9 mouse cellular contexts compared by ENCODE assay signal in genomic region chr8:83638856-83639255, GRCm38 (mm10).
"Had no signal": no experiment of that assay in that cellular context is flagged by ENCODE, and none has a peak within 500 bp of the region (broad histone marks: within the 10 kb centered on the region; RNA-seq: fewer than 3 reads in every experiment).

No protein-coding gene starts in this region.

- DNase-seq: lung, adult 18-20 months; lung, embryonic 14.5 days; lung, postnatal 10 days; lung, postnatal 4 days; midbrain, embryonic 14.5 days; right cerebral cortex, postnatal 14 days; thymus, adult 2 months; thymus, postnatal 25 days had no signal

- ATAC-seq: midbrain, embryonic 16.5 days had no signal
